Mouse (Mus musculus) intestine, embryonic 14.5 days (tissue): ENCODE data around the gene Gm10358. TPM values are rescaled to one million over a fixed set of nuclear protein-coding genes. Genes with fewer than 3 reads are reported as not detected.
"Not testable (repeated sequence)": the region's sequence is repeated elsewhere in the genome, so short reads cannot be mapped to it uniquely, and the experiment has no call there.

Experiments used
- ATAC-seq: fragments of 200-750 bp; cut with Nextera tagmentation; replicated peaks from 2 replicates; pipeline ENCODE4 v1.8.0; 2017; ENCODE audit warnings: low read depth, moderate number of reproducible peaks, moderate TSS enrichment, moderate library complexity; ENCODE audit not compliant: low FRiP score, low TSS enrichment
- DNase-seq: peaks from one replicate; pipeline ENCODE4 v3.0.0-alpha.2; 2018; ENCODE audit warnings: low spot score
- H3K27ac ChIP-seq: fragments of 300-500 bp; sonication (generic); 2 replicates; pipeline ENCODE4 v1.5.1; 2014; ENCODE audit warnings: low read depth, mild to moderate bottlenecking, control low read depth
- H3K27me3 ChIP-seq: fragments of 300-500 bp; sonication (generic); replicated peaks from 2 replicates; pipeline ENCODE4 v1.6.1; 2014; ENCODE audit warnings: low read length, control low read depth; ENCODE audit not compliant: control insufficient read depth, insufficient read depth
- H3K36me3 ChIP-seq: fragments of 300-500 bp; sonication (generic); 2 replicates; pipeline ENCODE4 v1.6.1; 2014; ENCODE audit warnings: low read length, control low read depth; ENCODE audit not compliant: control insufficient read depth, insufficient read depth
- H3K4me1 ChIP-seq: fragments of 300-500 bp; sonication (generic); replicated peaks from 2 replicates; pipeline ENCODE4 v1.6.1; 2014; ENCODE audit warnings: low read length, control low read depth, mixed read lengths; ENCODE audit not compliant: control insufficient read depth, insufficient read depth
- H3K4me2 ChIP-seq: fragments of 300-500 bp; sonication (generic); 2 replicates; pipeline ENCODE4 v1.6.1; 2014; ENCODE audit warnings: low read length
- H3K4me3 ChIP-seq: fragments of 300-500 bp; sonication (generic); 2 replicates; pipeline ENCODE4 v1.5.1; 2014; ENCODE audit warnings: low read depth, low read length, control low read depth, mixed read lengths
- H3K9ac ChIP-seq: fragments of 300-500 bp; sonication (generic); 2 replicates; pipeline ENCODE4 v1.6.1; 2014; ENCODE audit warnings: mild to moderate bottlenecking, low read length
- H3K9me3 ChIP-seq: fragments of 300-500 bp; sonication (generic); 2 replicates; pipeline ENCODE4 v1.6.1; 2016; ENCODE audit warnings: low read length, control low read depth; ENCODE audit not compliant: control insufficient read depth
- WGBS: fragments of 180-500 bp; shearing (Covaris S2); extraction: QIAGEN DNeasy Blood & Tissue Kit; methylation state at CpG from one replicate; pipeline ENCODE4 v1.1.7; 2014; 5-methylcytosine and 5-hydroxymethylcytosine counted together
- polyA plus RNA-seq: library from polyadenylated mRNA; unstranded; fragments of >200 nt; fragmentation: Nextera tagmentation; extraction: Ambion mirVana; gene quantifications from 2 replicates; pipeline ENCODE4 v1.2.1, GENCODE M21; 2014

The Gm10358 gene
- polyA plus RNA-seq, result not detected in 2 replicates

DNA sequence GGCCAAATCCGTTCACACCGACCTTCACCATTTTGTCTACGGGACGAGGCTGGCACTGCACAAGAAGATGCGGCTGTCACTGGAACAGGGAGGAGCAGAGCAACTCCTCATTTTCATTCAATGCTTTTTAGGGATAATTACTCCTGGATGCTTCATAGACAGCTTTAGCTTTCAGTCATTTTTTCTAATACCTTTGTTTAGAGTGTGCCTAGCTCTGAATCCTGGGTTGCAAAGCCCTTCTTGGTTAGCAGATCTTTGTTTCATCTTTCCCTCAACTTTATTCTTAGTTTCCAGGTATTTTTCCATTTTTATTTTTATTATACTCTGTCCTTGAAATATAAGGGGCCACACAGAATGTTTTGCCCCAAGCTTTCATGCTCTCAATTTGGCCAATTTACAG lies at the start of gene Gm10358:
TSS of gene Gm10358 (minus strand) at position 101 of the 400 bp plus-strand sequence.
- Histone ChIP-seq H3K9me3 (no peaks in the 10 kb centered on the region), H3K27me3 (no peaks in the 10 kb centered on the region)

DNA sequence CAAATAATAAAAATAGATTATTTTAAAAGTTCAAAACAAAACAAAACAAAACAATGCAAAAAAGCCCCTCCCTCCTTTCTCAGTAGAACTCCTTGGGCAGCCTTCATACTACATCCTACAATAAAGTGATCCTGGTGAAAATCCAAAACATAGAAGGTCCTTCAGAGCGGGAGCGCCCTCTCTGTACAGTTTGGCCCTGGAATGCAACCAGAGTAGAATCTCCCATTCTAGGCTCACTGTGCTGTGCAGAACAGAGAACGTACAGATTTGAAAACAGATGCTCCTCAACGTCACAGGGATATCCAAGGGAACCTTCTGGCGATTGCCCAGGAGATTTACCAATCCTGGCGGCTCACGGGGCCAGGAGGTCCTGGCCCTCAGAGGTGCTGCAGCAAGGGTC lies 42.0 kb upstream of the Gm10358 start, which contains the start of gene Iqcm:
TSS of gene Iqcm (plus strand) at position 301 of the 400 bp plus-strand sequence.
- ATAC-seq, result no peak
- Histone ChIP-seq H3K9ac (no peak within 1 kb of the TSS), H3K4me3 (no peak within 1 kb of the TSS), H3K36me3 (no peaks in the 10 kb centered on the region), H3K9me3 (no peaks in the 10 kb centered on the region), H3K27me3 (no peaks in the 10 kb centered on the region), H3K4me2 (no peak within 1 kb of the TSS), H3K27ac (no peak within 1 kb of the TSS), H3K4me1 (no peaks in the 10 kb centered on the region)
- WGBS, result 94% methylated on average over 7 of the region's 7 CpGs
- DNase-seq, result no peak

More for the DNA sequence above, at the start of gene Gm10358:
- DNase-seq, result no peak
- ATAC-seq, result no peak
- no peaks in the 10 kb centered on the region for H3K4me1 ChIP-seq
- no peak within 1 kb of the TSS for H3K9ac ChIP-seq
- no peak within 1 kb of the TSS for H3K27ac ChIP-seq
- H3K4me3 ChIP-seq, result no peak within 1 kb of the TSS
- H3K4me2 ChIP-seq, result no peak within 1 kb of the TSS
- no peaks in the 10 kb centered on the region for H3K36me3 ChIP-seq
- WGBS, result 99% methylated on average over 5 of the region's 5 CpGs

DNA sequence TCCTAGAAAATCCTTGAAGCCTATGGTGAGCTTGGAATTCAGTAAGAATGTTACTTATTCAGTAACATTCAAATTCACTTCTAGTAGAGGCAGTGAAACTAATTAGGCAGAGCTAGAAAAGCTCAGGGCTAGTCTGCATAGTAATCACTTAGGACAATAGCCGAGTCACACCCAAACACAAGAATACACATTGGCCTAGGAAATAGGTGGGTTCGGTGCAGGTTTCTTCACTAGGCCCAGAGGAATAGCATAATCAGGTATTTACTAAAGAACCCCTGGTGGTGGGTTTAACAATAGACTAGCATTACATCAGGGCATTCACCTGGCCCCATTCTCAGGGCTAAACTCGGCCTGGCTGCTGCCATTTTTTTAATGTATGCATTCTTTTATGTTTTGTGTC lies 9.3 kb upstream of the Gm10358 start:
- H3K36me3 ChIP-seq, H3K4me3 ChIP-seq, H3K9ac ChIP-seq, H3K9me3 ChIP-seq, H3K4me2 ChIP-seq, ATAC-seq, H3K27ac ChIP-seq, H3K27me3 ChIP-seq, DNase-seq, H3K4me1 ChIP-seq: not testable (repeated sequence)
- WGBS, result 84% methylated on average over 3 of the region's 3 CpGs

DNA sequence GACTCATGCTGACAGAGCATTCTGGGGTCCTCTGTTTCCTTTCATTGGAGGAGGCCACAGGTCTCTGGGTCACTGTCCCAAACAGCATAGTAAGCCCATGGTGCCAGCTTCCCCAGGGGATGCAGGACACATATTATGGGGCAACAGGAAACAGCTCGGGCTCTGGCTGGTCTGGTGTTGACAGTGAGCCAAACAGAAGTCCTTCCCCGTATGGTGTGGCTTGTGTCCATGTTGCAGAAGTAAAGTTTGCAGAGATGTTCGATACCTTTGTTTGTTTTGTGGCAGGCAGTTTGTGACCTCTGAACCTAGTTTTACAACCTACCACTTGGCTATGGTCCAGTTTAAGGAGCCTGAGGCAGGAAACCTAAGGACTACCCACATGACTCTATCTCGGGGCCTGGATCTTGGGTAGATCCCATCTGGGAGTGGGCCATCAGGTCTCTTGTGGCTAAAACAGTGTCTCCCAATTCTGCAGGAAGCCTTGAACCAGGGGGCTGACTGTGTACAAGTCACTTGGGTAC lies 21.6 kb downstream of the Gm10358 start:
- Histone ChIP-seq H3K27me3 (no peaks in the 10 kb centered on the region), H3K27ac (no peak overlapping the region), H3K36me3 (no peaks in the 10 kb centered on the region), H3K4me3 (no peak overlapping the region), H3K4me2 (no peak overlapping the region), H3K9ac (no peak overlapping the region), H3K9me3 (no peaks in the 10 kb centered on the region), H3K4me1 (no peaks in the 10 kb centered on the region)
- no peak for DNase-seq
- no peak for ATAC-seq
- 67% methylated on average over 4 of the region's 4 CpGs for WGBS

DNA sequence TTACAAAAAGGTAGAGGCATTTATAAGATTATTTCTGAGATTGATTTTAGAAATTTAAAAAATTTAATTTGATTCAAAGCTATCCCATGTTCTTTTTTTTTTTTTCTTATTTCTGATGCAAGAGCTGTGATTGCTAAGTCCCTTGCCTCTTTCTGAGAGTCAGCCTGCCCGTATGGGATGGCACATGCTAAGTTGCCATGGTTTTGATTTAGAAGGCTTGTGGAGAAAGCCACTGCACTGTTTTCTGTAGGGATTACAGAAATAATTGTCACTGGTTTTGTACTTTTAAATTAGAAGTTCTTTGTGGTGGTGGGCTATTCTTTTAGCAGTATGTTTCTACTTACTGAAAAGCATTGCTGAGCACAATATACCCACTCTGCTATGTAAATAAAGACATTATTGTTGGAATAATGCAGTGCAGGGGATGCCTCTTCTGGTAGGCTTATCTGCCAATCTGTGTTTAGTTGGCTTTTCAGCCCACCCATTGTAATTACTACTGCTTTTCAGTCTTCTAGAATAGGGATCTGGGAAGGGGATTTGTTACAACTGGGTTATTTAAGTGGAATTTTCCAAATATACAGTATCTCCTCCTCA lies 30.8 kb downstream of the Gm10358 start:
- no peak for DNase-seq
- Histone ChIP-seq H3K27me3 (no peaks in the 10 kb centered on the region), H3K4me1 (no peaks in the 10 kb centered on the region), H3K36me3 (no peaks in the 10 kb centered on the region), H3K9me3 (no peaks in the 10 kb centered on the region), H3K4me2 (no peak overlapping the region), H3K9ac (no peak overlapping the region), H3K4me3 (no peak overlapping the region), H3K27ac (no peak overlapping the region)
- 81% methylated on average over 1 of the region's 1 CpGs for WGBS
- ATAC-seq, result no peak

DNA sequence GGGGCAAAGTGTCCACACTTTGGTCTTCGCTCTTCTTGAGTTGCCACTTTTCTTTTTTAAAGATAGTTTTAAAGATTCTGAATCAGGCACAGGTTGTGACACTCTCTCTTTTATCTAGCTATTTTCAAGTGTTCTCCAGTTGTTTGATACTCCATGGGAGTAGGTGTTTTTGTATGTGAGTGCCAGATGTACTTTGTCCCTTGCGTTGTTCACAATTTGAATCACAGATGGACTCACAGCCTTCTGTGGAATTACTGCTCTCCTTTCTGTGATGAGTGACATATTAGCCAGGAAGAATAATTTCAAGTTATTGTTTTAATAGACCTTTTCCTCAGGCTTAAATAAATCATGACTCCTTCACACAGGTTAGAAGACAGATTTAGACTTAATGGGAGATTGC lies 34.4 kb downstream of the Gm10358 start:
- Histone ChIP-seq H3K4me1 (no peaks in the 10 kb centered on the region), H3K9me3 (no peaks in the 10 kb centered on the region), H3K4me3 (no peak overlapping the region), H3K27ac (no peak overlapping the region), H3K4me2 (no peak overlapping the region), H3K36me3 (no peaks in the 10 kb centered on the region), H3K27me3 (no peaks in the 10 kb centered on the region), H3K9ac (no peak overlapping the region)
- no peak for DNase-seq
- WGBS, result 90% methylated on average over 2 of the region's 2 CpGs
- no peak for ATAC-seq

Other genes starting within 250 kb of the Gm10358 start
- 2.5 and 2.7 TPM in 2 replicates for gene Rasd2, start 192.6 kb downstream of the Gm10358 start, polyA plus RNA-seq
- gene Iqcm, start 42.1 kb upstream of the Gm10358 start, polyA plus RNA-seq, result 0.12 TPM in 1 of 2 replicates, not detected in the other